Mouse (Mus musculus) myocyte (in vitro differentiated cells): ENCODE data around the gene Galt.
"Not testable (repeated sequence)": the region's sequence is repeated elsewhere in the genome, so short reads cannot be mapped to it uniquely, and the experiment has no call there.

Source experiments
- E2F4 ChIP-seq: IDR thresholded peaks from one replicate; pipeline ENCODE4 v1.6.1; 2011; ENCODE audit warnings: mild to moderate bottlenecking, control low read depth, moderate library complexity; ENCODE audit not compliant: insufficient read depth
- MAX ChIP-seq: IDR thresholded peaks from one replicate; pipeline ENCODE4 v1.6.1; 2011; ENCODE audit warnings: low read depth, mild to moderate bottlenecking, control low read depth
- POLR2A ChIP-seq: IDR thresholded peaks from one replicate; pipeline ENCODE4 v1.6.1; 2011; ENCODE audit warnings: low read depth, mild to moderate bottlenecking, control low read depth, moderate library complexity; ENCODE audit not compliant: insufficient read length
- SRF ChIP-seq: IDR thresholded peaks from one replicate; pipeline ENCODE4 v1.6.1; 2011; ENCODE audit warnings: low read depth; ENCODE audit not compliant: control insufficient read depth, insufficient read length

- TF ChIP-seq POLR2A, E2F4, SRF, MAX: not testable (repeated sequence)
Measured at GRCm38 (mm10) chr4:41772946-41773345, 17.9 kb downstream of the Galt start.
